Mouse (Mus musculus) bone marrow macrophage, adult 2 months (primary cell): Measurements from ENCODE around the gene Clpsl2.

Source experiments
- CTCF ChIP-seq: IDR thresholded peaks from 2 replicates; pipeline ENCODE4 v1.5.1; 2012; ENCODE audit warnings: low read depth, mild to moderate bottlenecking, low read length, moderate library complexity
- POLR2A ChIP-seq: IDR thresholded peaks from 2 replicates; pipeline ENCODE4 v1.6.1; 2012; ENCODE audit warnings: mild to moderate bottlenecking, low read depth, low read length, borderline replicate concordance

GRCm38 (mm10) chr17:28560598-28560997 lies 11.4 kb downstream of the Clpsl2 start, which contains the start of gene Clps:
- TF ChIP-seq CTCF = no peak
- TF ChIP-seq POLR2A = no peak
